Mouse (Mus musculus) neural tube, postnatal 0 days (tissue): Measurements from ENCODE around the gene Tsku. TPM values are rescaled to one million over a fixed set of nuclear protein-coding genes. Genes with fewer than 3 reads are reported as not detected.

Experiments
- polyA plus RNA-seq: library from polyadenylated mRNA; unstranded; fragments of >200 nt; fragmentation: Nextera tagmentation; extraction: Ambion mirVana; gene quantifications from 2 replicates; pipeline ENCODE4 v1.2.1, GENCODE M21; 2015

Gene Tsku
- polyA plus RNA-seq: 6.9 TPM in 2 replicates

GRCm38 (mm10) chr7:98361063-98361652 lies at the start of gene Tsku:
TSS of gene Tsku (minus strand) at chr7:98361328.

DNA sequence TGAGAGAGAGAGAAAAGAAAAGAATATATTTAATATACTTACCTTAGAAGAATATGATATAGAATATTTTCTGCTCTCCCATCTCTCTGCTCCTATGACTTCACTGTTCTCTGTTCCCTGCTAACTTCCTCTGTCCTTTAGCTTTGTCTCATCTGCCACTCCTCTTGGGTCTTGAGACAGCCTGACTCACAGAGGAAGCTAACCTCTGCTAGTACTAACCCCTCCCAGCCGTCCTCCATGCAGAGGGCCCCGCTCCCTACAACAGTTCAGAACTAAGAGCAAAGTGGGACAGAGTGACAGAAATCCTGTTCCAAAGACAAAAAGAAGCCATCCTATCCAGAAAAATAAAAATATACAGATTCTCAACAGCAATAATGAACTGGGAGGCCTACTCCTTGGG lies 40.0 kb downstream of the Tsku start, which contains the start of gene Acer3:
Acer3 (minus strand) TSS at position 126 of the 400 bp plus-strand sequence.

Other genes starting within 250 kb of the Tsku start
- gene Myo7a, start 241.8 kb downstream of the Tsku start, polyA plus RNA-seq: 8.5 and 11.5 TPM in 2 replicates
- 0.23 and 0.51 TPM in 2 replicates for gene Omp, start 215.8 kb downstream of the Tsku start, polyA plus RNA-seq
- gene Capn5, start 183.1 kb downstream of the Tsku start, polyA plus RNA-seq: 22.7 and 24.0 TPM in 2 replicates
- gene B3gnt6, start 161.8 kb downstream of the Tsku start, polyA plus RNA-seq: 0.62 and 0.99 TPM in 2 replicates
- 22.7 and 25.5 TPM in 2 replicates for gene Acer3, start 40.1 kb downstream of the Tsku start, polyA plus RNA-seq
- 0.43 and 0.85 TPM in 2 replicates for gene Gucy2d, start 79.1 kb upstream of the Tsku start, polyA plus RNA-seq
- 4.7 and 4.9 TPM in 2 replicates for gene Lrrc32, start 128.0 kb upstream of the Tsku start, polyA plus RNA-seq